Mouse (Mus musculus) brown adipose tissue, adult 24 weeks (tissue): ENCODE results near the gene Hnrnpr. TPM values are rescaled to one million over a fixed set of nuclear protein-coding genes. Genes with fewer than 3 reads are reported as not detected.

Source experiments
- H3K27ac ChIP-seq: fragments of 200-500 bp; replicated peaks from 2 replicates; pipeline ENCODE4 v1.5.1; 2012; ENCODE audit warnings: low read depth, mild to moderate bottlenecking, low read length
- H3K4me1 ChIP-seq: fragments of 200-500 bp; 2 replicates; pipeline ENCODE4 v1.6.1; 2012; ENCODE audit warnings: low read length, mixed read lengths; ENCODE audit not compliant: control insufficient read depth, insufficient read depth, insufficient read length
- H3K4me3 ChIP-seq: fragments of 200-500 bp; 2 replicates; pipeline ENCODE4 v1.5.1; 2012; ENCODE audit warnings: low read depth, mild to moderate bottlenecking, low read length, moderate library complexity; ENCODE audit not compliant: insufficient read depth
- polyA plus RNA-seq: library from polyadenylated mRNA; stranded (reverse); fragments of >200 nt; gene quantifications from 2 replicates; pipeline ENCODE4 v1.2.4, GENCODE M21; 2012; ENCODE audit not compliant: missing spikeins, insufficient read depth, insufficient read length

The Hnrnpr gene
- polyA plus RNA-seq, result 34.6 and 36.9 TPM in 2 replicates

DNA sequence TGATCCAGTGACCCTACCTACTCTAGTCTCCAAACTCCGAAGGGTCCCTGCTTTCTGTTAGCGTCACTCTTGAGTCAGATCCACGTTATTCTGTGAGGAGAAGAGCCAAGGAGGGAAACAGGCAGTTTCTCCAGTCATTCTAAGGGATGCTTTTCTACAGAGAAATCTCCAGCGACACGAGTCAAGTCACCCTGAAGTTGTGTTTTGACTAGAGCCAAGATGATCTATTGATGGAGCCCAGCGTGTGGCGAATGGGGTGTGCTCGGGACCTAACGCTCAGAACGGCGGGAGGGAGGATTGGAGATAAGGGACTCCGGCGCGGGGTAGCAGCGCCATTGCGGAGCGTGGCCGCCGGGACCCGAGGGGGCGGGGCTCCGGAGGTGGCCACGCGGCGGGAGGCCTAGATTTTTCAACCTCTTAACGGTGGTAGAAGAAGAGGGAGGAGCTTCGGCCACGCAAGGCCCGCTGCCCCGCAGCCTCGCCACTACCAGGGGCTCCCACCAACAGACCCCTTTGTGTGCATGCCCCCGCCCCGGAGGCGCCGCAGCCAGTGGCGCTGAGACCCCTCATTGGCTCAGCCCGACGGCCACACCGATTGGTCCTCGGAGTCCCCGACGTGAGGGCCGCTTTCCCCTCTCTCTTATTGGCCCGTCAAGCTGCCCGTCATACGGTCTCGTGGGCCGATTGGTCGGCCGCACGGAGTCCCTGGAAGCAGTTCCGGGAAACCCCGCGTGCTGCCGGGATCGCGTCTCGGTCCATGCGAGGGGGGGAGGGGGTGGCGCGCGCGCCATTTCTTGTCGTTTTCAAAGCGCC is at the start of gene Hnrnpr:
TSS of gene Hnrnpr (plus strand) at position 714 of the 813 bp plus-strand sequence.
- H3K4me3 ChIP-seq, result peak within 1 kb of the TSS; percentile 86
- peak within 1 kb of the TSS; percentile 46 for H3K27ac ChIP-seq
- H3K4me1 ChIP-seq, result peaks cover 8% of the 10 kb centered on the region

DNA sequence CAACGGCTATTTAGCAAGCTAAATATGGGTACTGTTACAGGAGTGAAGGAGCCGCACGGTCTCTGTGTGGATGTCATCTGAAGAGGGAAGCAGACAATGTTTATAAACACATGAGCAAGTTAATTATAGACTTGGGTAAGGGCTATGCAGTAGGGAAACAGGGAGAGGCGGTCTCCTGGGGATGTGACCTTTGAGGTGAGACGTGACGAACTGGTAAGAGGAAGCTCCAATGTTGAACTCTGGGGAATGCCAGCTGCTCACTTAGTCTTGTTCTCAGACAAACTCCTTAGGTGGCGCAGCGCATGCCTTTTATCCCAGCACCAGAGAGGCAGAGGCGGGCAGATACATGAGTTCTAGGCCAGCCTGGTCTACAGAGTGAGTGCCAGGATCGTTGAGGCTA is 48.8 kb upstream of the Hnrnpr start:
- Histone ChIP-seq H3K4me3 (no peak overlapping the region), H3K27ac (no peak overlapping the region), H3K4me1 (no peaks in the 10 kb centered on the region)

DNA sequence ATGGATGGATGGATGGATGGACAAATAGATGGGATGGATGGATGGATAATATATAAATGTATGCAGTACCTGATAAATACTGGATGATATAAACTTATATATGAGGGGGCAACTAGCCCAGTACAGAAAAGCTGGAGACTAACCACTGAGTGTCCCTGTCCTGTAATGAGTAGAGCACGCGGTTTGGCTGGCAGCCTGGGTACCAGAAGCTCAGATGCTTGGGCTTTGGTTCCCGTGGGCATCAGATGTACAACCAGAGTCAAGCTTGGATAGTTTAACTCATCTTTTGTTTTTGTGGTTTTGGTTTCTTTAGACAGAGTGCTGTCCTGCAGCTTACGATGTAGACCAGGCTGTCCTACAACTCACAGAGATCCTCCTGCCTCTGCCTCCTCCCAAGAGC is 47.2 kb upstream of the Hnrnpr start:
- H3K4me3 ChIP-seq, result no peak overlapping the region
- H3K27ac ChIP-seq, result no peak overlapping the region
- H3K4me1 ChIP-seq, result no peaks in the 10 kb centered on the region

DNA sequence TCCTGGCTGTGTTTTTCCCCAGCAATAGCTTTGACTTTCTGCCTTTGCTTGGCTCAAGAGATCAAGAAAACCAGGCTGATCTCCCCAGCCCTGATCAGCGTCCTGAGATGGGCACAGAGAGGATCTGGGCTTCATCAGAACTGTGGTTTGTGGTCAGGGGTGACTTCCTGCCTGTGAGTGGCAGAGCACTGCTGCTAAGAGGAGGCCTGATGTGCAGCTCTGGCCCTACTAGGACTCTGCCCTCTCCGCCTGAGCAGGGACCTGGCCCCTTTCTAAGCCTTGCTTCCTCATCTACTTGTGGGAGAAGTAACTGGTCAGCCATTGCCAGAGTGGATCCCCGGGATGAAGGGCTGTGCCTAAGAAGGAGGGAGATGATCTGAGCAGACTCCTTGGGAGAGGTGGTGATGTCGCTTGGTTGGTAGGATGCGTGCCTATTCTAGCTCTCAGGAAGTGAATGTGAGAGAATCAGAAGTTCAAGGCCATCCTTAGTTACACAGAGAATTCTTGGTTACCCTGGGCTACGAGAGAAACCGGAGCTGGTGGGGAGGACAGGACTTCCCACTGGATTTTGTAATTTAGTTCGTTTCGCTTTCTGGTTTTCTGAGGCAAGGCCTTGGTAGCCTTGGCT is 43.9 kb upstream of the Hnrnpr start:
- H3K4me1 ChIP-seq, result no peaks in the 10 kb centered on the region
- no peak overlapping the region for H3K4me3 ChIP-seq
- H3K27ac ChIP-seq, result 0 out of 2 replicates have a peak overlapping the region, but pooled peaks have one; percentile 1

DNA sequence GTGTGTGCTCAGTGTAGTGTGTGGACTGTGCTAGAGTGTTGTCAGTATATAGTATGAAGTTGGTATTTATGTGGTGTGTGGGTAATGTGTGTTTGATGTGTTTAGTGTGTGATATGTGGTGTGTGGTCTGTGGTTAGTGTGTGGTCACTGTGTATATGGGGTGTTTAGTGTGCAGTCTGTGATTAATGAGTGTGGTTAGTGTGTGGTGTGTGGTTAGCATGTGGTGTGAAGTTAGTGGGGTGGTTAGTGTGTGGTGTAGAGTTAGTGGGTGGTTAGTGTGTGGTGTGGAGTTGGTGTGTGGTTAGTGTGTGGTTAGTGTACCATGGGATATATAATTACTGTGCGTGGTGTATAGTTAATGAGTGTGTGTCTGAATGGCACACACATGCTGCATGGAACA is 41.8 kb upstream of the Hnrnpr start:
- Histone ChIP-seq H3K4me3 (no peak overlapping the region), H3K4me1 (no peaks in the 10 kb centered on the region)

DNA sequence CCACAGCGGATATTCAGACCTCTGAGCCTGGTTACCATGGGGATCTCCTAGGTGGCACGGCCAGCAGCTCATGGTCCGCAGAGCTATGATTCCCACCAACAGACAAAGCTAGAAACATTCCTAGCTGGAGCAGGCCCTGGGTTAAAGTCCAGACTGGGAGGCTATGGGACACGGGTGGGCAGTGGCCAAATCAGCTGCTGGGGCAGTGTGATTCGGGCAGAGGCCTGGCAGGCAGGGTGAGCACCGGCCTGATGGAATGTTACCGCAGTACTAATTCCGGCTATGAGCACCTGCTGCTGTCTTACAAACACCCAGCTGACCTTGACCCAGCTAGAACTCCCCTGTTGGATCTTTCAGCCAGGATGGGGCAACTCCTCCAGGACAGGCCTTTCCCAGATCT is 40.1 kb upstream of the Hnrnpr start:
- Histone ChIP-seq H3K4me3 (no peak overlapping the region), H3K27ac (no peak overlapping the region), H3K4me1 (no peaks in the 10 kb centered on the region)

More for the DNA sequence above, 41.8 kb upstream of the Hnrnpr start:
- no peak overlapping the region for H3K27ac ChIP-seq

DNA sequence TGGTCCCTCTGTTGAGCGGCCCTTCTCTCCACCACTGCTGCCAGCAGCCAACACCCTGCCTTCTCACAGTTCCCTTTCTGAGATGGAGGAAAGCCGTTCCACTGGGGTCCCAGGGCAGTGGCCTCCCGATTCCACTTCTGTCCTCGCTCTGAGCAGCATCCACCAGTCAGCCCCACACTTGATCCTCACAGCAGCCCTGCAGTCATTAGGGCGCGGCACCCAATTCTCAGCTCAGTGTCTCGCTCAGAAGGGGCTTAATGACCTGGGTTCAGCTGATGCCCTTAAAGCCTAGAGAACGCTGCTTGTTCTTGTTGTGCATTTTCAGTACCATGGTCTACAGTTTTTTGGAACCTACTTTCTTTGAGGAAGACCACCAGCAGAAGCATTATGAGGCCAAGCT is 29.6 kb upstream of the Hnrnpr start:
- H3K27ac ChIP-seq, result no peak overlapping the region
- H3K4me1 ChIP-seq, result peaks cover 14% of the 10 kb centered on the region
- no peak overlapping the region for H3K4me3 ChIP-seq

DNA sequence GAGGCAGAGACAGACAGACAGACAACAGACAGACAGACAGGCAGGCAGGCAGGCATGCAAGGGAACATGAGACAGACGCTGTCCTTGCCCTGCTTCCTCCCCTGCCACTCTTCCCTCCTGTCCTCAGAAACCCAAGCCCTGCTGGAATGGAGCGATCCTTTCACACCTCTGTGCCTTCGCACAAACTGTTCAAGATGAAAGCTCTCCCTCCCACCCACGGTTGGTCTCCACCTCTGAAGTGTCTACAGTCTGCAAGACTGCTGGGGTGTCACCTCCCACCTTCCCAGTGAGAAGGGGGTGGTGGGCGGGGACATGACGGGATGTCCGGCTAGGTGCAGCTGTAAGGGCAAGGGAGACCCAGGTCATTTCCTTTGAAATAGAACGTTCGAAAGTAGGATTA is 29.1 kb upstream of the Hnrnpr start:
- H3K4me3 ChIP-seq, result no peak overlapping the region
- H3K27ac ChIP-seq, result no peak overlapping the region
- peaks cover 15% of the 10 kb centered on the region for H3K4me1 ChIP-seq

DNA sequence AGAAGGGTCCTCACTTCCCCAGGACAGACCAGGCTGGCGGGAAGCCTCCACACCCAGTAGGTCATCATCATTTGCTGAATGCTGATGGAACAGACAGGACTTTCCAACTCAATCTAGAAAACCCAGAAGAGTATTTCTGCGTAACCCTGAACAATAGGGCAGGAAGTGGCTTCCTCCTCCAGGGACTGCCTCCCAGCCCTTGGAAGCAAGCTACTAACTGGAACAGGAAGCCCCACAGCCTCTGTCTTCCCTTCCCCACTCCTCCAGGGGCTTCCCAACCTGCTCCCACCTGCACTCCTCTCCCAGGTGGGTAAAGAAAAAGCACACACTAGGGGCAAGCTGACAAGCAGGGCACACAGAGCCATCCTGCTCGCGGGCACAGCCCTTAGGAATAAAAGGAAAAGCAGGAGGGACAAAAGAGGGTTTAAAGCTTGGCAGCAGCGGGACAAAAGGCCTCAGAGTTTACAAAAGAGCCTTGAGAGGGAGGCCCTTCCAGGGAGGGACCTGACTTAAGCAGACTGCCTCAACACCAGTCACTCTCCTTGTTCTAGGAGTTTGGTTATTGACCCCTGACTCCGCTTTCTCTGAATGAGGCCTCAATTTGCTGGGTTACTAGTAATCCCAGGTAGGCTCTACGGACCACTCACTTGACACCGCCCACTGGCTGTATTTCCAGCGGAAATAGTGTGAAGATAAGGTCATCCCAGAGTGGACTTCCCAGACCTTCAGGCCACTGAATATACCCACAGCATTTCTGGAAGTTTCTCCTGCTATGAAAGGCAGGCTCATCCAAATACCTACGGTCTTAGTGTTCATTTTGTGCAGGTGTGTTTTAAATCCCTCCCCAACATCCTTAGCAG is 27.9 kb upstream of the Hnrnpr start:
- peaks cover 17% of the 10 kb centered on the region for H3K4me1 ChIP-seq
- peak overlapping the region; percentile 8; the same call in 1 of the 2 replicates for H3K4me3 ChIP-seq
- H3K27ac ChIP-seq, result peak overlapping the region; percentile 98

DNA sequence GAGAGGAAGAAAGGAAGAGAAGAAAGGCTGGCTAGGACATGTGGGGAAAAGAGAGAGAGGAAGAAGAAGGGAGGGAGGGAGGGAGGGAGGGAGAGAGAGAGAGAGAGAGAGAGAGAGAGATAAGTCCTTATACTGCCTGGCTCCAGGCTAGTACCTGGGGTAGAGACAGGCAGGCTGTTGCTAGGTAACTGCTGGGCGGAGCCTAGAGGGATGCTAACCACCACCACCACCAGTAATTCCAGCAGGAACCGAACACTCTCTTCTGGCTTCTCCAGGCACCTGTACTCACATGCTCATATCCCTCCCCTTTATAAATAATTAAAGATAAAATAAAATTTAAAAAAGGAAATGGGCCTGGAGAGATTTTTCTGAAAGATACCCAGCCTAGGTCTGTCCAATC is 27.0 kb upstream of the Hnrnpr start:
- no peak overlapping the region for H3K4me3 ChIP-seq
- H3K27ac ChIP-seq, result peak overlapping the region; percentile 99
- peaks cover 17% of the 10 kb centered on the region for H3K4me1 ChIP-seq

DNA sequence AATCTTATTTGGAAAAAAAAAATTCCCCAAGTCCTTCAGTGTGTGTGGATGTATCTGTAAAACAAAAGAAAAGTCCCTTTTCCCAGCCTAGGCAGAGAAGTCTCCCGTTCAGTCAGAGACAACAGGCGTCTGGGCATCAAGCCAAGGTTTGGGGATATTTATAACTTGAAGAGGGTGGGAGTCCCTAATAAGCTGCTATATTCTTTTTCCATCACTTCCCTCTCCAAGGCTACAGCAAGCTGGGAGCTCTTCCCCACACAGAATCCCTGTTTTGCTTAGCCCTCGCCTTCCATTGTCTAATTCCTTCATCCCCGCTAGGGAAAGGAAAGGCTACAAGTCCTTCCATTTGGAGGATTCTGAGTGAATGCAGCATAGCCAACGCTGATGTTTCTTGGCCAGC is 26.3 kb upstream of the Hnrnpr start, which contains the start of gene Zfp46:
TSS of gene Zfp46 (plus strand) at position 229 of the 400 bp plus-strand sequence.
- peak within 1 kb of the TSS; percentile 99 for H3K27ac ChIP-seq
- peak within 1 kb of the TSS; percentile 64 for H3K4me3 ChIP-seq
- peaks cover 17% of the 10 kb centered on the region for H3K4me1 ChIP-seq

DNA sequence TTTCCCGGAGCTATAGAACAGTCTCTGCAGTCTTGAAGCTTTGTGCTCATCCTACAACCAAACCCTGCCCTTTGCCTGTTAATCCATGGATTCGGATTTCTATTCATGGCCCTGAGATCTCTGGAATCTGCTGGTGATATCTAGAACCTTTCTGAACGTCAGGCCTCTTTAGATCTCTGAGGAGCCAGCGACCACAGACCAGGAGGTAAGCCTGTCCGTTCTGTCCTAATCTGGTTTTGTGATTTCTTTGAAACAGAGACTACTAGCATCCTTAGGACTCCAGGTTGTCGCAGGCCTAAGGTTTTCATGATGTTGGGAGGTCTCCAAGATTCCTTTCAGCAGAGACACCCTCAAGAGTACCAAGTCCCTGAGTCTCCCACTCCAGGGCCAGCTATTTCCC is 25.9 kb upstream of the Hnrnpr start:
- Histone ChIP-seq H3K27ac (peak overlapping the region; percentile 99), H3K4me3 (peak overlapping the region; percentile 62)

DNA sequence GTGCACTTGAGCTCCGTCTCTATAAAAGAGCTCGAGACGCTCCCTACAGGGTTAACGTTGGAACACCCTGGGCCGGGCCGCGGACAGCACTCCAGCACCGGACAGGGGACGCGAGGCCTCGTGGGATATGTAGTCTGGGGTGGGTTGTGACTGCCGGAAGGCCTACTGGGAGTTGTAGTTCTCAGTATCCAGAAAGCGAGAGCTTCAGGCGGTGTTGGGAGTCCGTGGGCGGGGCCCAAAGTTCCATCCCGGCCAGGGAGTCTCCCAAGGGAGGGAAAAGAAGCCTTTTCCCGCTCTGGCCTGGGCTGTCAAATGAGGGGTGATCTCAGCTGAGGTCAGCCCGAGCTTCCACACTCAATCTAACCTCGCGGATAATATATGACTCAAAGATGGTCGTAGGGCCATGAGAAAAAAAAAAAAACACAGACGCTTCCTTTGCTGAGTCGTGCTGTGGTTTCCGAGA is 25.4 kb upstream of the Hnrnpr start:
- peaks cover 17% of the 10 kb centered on the region for H3K4me1 ChIP-seq

More for the DNA sequence above, 25.9 kb upstream of the Hnrnpr start:
- H3K4me1 ChIP-seq, result peaks cover 17% of the 10 kb centered on the region

DNA sequence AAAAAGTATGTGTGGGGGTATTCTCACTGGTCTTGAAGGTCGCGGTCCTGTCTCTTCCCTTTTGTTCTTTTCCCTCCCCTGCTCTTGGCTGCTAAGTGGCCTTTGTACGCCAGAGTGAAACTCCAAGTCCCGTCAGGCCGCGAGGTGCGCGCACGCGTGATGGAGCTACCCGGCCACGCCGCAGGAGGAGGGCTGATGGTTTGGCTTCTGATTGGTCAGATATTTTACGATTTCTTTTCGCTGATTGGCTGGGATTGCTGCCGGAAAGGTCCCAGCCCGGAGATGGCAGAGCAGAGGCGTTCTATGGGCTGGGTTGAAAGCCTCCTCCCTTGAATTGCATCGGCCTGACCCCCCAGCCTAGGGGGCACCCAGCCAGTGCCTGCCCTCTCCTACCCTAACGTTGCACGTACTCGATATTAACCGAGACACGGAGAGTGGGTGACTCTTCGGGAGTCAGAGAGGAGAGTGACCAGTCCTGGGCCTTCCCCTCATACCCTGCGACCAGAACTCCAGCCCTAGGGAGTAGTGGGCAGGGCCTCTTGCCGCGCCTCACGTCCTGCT is 24.9 kb upstream of the Hnrnpr start:
- Histone ChIP-seq H3K4me1 (peaks cover 17% of the 10 kb centered on the region), H3K27ac (peak overlapping the region; percentile 83), H3K4me3 (peak overlapping the region; percentile 73)

More for the DNA sequence above, 25.4 kb upstream of the Hnrnpr start:
- peak overlapping the region; percentile 64 for H3K4me3 ChIP-seq
- H3K27ac ChIP-seq, result peak overlapping the region; percentile 99
